Mouse (Mus musculus) frontal cortex, postnatal 36 days (tissue): Measurements from ENCODE around the gene Cblb.

Experiments
- DNase-seq, 2 experiments: peaks; one replicate each; pipeline ENCODE4 v3.0.0; 2022; ENCODE audit warnings: low spot score in 2 of 2

The Cblb gene

DNA sequence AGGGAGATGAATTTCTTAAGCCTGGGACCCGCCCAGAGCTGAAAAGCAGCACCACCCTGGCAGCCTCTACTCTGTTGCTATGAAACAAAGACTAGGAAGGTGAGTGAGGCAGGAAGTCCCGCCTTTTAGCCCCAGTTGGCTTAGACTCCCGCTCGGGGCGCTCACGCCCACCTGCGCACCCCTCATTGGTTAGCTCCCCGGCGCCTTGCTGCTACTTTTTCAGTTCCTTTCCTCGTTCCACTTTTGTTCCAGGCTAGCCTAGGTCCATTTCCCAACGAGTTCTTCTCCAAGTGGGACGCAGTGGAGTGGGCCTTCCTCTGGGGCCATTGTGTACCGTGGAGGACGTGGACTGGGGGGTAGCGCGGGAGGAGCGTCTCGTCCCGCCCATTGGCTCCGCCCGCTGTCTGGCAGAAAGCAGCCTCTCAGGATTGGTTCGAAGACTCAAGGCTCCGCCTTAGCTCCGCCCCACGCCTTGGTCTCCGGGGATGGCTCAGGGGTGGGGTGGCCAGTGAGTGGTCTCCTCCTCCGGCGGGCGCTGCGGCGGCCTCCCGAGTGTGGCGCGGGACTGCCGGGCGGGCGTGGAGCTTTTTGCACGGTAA lies at the start of gene Cblb:
Cblb (plus strand) TSS at position 135 of the 599 bp plus-strand sequence.
- DNase-seq: peak; percentile 97 to 98

DNA sequence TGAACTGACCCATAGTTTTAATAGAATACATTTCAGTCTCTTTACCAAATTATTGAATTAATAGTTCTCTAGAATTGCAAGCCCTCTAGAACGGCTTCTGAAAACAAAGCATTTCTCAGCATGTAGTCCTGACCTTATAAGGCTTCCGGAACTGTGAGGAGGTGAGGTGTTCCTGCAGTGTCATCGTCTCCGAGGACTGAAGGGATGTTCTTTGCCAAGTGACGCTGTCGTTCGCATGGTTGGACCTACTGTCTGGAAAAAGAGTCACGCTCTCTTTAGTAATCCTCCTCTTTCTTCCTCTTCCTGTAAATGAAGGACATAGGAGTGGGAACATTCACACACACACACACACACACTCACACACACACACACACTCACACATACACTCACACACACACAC lies 45.6 kb upstream of the Cblb start:
- DNase-seq: no peak

DNA sequence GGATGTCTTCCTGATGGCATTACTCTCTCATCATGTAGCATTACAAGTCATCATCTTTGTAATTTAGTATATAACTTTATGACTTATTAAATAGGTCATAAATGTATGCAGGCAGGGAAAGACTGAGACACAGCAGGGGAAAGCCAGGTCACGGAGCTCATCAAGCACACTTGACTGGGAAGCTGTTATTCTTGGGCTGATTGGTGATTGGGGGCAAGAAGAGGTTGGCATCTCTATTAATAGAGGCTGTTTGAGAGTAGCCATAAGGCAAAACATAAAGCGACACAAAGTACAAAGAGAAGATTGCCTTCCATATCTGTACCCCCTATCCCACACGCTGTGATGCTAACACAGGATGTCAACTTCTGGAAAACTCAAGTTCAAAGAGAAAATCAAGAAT lies 44.8 kb upstream of the Cblb start:
- DNase-seq: no peak

DNA sequence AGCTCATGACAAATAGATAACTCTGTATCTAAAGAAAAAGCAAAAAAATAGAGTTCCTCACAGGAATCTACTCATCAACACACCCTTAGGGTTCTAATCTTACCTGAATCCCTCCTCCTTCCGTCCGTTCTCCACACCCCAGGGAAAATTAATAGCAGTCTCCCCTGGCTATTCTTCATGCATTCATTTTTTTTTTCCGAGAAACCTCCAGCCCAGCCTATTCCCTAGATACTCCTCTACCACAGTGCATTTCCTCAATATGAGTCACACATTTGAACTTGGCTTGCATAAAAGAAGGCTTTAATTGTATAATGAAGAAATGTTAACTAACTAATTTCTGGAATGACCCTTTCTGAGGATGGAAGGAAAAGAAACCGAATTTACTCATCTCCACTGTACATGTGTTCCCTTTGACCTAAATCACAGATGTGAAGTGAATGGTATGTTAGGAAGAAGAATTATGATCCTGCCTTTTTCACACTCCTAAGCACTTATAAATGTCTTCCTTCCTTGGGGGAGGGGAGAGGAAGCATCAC lies 43.9 kb upstream of the Cblb start:
- no peak for DNase-seq

DNA sequence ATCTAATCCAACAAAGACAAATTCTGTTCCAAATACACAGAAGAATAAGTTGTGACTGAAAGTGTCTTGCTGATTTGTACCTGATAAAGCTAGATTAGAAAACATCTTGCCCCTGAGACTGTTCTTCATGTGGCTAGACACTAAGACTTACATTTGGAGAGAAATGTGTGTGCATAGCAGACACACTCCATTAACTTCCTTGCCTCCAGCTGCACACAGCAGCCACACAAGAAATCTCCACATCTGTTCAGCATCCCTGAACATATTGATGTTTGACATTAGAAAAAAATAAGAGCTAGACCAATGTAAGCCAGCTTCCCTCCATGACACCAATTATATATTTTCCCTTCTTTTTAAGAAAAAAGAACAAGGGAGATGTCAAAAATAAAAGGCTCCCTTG lies 43.0 kb upstream of the Cblb start:
- DNase-seq: no peak

DNA sequence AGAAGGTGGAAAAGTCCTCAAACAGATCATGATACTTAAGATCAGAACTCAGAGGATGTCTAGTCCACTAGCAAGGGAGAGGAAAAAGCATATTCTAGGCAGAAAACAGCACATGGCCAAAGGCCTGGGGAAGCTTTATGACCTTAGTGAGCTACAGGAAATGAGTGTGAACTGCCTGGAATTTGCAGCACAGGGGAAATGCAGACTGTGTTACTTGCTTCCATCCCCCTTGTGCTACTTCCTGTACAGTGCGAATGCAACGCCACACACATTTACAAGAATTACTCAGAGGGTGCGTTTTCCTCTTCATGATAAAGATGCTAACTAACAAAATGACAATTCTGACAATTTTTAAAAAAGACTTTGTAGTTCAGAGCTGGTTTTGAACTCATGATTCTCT lies 41.8 kb upstream of the Cblb start:
- DNase-seq: no peak

DNA sequence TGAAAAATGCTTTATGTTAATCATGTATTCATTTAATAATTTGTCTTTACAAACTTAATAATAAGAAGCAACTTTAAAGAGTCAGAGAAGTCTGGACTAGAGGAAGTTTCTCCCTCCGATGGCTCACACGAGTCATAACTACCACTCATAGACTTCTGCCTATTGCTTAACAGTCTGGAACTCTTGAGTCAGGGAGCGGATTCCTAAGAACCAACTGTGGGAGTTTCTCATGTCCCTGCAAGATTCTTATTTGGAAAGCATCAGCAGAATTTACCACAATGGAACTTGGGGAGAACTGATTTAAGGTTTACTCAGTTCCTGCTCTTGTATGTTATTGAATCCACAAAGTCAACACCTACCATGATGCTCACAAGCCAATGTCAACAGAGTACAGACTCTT lies 31.0 kb upstream of the Cblb start:
- no peak for DNase-seq

DNA sequence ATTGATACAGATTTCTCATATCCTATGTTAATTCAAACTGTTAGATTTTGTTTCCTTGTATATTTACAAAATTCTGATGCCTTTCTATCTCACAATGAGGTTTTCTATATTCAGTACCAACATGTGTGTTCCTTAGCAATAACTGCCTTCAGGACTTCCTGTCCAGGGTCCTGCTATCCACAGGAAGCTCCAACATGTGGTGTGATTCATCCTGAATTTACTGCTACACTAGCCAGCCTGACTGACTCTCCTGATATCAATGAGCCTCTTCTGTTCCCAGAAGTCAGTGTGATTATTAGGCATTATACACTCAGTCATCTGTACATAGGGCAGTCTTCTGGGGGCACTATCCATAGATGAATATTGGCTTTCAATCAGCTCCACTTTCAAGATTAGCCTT lies 30.2 kb upstream of the Cblb start:
- no peak for DNase-seq

DNA sequence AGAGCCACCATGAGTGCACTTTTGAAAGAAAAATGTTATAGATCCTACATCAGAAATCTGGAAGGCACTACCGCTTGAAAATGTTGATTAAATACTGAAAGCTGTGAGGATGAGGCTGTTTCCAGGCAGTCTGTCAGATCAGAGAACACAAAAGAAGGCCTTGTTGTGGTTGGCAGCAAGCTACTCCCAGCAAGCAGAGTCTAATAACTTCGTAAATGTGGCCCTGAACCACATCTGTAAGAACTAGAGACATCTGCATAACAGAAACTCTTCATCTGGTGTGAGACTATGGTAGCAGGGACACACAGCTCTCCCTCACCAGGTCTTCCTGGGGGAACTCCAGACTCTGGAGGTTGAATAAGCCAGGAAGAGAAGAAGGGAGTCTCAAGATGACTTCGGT lies 24.0 kb upstream of the Cblb start:
- DNase-seq: no peak

DNA sequence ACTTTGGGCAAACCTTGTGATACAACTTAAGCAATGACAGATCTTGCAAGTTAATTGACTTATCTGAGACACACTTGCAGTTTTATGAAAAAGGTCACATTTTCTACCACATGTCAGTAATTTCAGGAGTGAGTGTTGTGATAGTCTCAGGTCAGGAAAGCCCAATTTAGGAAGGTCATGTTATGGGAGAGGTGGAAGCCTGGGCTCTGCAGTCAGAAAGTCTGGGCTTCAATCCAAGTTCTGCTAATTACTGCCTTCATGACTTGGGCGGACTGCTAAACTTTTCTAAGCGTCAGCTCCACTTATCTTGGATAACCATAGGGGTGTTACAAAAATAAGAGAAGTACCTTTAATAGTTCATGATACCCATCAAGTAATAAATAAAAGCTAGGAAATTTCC lies 22.6 kb upstream of the Cblb start:
- no peak for DNase-seq

DNA sequence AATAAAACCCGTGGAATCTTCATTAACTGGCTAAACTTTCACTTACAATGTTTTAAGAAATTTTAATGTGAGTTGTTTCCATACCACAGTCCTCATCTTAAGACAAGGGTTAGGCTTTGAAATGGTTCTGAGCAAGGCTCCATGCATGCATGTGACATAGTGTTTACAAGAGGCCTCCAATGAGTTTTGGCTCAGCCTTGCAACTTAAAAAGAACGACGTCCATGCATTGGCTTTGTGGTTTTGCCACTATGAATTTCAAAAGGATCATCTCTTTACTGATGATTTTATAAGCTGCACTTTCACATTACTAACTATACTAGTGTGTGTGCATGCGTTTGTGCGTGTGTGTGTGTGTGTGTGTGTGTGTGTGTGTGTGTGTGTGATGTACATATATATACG lies 21.6 kb upstream of the Cblb start:
- no peak for DNase-seq

DNA sequence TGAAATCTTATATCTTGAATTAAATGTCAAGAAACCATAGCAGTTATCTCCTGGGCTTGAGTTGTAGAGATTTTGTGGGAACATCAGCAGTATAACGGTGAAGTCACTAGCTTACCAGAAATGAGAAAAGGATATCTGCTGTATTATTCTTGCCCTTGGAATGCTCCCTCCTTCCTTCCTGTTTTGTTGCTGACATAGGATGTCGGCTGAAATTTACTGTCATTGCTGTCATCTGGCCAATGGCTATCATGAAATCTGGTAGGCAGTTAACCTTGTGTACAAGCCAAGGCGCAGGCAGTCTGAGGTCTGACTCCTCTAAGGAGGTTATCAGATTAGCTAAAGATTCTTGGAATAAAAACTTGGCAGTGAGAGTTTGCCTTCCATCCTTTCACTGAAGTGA lies 18.0 kb upstream of the Cblb start:
- no peak for DNase-seq

DNA sequence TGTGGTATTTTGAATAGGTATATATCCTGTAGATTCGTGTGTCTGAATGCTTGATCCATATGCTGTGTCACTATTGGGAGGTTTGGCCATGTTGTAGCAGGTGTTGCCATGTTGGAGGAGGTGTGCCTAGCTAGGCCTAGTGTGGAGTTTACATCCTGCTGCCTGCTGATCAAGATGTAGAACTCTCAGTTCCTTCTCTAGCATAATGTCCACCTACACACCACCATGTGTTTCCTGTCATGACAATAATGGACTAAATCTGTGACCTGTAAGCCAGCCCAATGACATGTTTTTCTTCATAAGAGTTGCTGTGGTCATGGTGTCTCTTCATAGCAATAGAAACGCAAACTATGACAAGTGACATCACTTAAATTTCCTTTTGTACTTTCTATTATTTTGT lies 17.2 kb upstream of the Cblb start:
- no peak for DNase-seq

DNA sequence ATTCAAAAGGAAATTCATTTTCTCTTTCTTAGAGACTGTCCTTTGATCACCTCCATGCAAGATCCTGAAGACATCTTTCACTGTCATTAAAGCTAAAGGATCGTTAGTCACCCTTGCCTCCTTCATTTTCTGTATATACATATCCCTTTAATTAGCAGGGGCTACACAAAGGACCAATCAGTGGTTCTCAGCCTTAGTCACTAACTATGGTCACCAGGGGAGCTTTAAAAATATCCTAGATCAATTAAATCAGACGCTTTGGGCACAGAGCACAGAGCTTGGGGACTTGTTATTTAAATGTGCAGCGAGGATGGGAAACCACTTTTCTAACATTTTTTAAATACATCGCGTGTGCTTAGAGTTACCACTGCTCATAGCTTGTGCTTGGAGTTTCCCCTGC lies 7.6 kb upstream of the Cblb start:
- no peak for DNase-seq

DNA sequence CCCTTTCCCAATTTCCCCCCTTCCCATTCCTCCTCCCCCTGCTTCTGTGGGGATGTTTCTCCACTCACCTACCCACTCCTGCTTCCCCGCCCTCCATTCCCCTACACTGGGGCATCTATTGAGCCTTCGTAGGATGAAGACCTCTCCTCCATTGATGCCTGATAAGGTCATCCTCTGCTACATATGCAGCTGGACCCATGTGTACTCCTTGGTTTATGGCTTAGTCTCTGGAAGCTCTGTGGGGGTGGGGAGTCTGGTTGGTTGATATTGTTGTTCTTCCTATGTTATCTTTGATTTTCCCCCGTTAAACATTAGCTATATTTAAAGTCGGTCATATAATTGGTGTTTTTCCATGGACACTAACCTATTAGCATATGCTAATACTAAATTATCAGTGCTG lies 3.7 kb upstream of the Cblb start:
- DNase-seq: no peak

DNA sequence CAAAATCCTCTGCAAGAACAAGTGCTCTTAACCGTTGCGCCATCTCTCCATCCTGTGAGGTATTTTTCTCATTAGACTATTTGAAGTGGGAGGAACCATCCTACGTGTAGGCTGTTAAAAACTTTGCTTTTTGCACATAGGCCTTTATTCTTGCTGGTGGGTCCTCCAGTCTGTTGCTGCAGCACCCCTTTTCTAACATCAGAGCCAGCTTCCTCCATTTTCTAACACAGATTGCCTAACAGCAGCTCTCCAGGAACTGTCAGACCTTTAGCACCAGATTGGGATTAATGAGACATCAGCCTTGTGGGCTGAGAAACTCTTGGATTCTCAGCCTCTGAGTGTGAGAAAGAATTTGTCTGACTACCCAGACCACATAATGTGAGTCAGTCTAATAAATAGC lies 2.0 kb upstream of the Cblb start:
- no peak for DNase-seq

DNA sequence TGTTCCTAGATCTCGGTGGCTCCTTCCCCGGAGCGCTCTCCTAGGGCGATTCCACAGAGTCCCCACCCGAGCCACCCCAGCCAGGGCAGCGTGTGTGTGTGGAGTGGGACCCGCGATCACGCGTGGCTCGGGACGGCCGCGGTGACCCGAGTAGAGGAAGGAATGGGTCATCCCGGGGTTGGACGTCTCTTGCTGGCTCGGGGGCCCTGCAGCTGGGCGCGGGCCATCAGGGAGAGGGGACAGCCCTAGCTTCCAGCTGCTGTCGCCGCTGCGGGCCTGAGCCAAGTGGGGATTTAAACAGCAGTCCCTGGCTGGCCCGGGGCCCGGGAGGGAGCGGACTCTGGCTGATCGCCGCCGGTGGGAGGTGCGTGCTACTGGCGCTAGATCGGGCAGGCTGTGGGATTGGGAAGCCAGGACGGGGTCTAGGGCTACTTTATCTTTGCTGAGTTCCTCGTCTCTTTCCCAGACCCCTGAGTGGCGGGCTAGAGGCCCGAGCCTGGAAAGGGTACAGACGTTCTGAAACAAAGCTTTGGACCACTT lies 757 bp downstream of the Cblb start:
- peak; percentile 81 to 83 for DNase-seq

DNA sequence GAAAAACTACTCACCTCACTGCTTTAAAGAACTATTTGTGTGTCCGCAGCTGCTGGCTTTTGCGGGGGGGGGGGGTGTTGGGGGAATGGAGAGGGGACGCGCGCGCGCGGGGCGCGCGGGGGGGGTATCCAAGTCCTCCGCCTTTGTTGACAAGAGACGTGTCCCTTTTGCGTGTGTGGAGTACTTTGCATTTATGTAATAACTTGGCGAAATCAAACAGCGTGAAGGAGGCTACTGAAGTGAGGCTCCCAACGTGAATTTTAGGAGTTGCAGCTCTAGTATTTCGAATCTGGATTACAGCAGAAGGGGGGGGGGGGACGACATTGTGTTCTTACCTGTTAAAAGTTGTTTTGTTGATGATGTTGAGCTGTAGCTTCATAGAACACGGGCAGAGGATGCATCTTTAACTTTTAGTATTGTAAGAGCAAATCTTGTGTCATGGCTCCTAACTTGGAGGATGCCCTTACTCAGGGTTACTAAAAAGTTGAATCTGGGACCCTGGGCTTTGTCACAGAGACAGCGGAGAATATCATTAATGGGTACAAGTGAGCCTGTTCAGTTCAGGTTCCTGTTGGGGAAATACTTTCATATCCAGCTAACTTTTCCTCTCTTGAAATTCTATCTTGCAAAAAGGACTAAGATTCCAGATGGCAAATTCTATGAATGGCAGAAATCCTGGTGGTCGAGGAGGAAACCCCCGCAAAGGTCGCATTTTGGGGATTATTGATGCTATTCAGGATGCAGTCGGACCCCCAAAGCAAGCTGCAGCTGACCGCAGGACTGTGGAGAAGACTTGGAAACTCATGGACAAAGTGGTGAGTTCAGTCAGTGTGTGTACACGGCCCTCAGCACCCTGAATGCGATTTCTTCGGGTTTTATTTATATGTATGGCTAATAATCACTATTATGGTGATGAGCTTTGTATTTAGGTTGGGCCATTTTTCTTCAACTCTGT lies 1.6 kb downstream of the Cblb start:
- no peak for DNase-seq

DNA sequence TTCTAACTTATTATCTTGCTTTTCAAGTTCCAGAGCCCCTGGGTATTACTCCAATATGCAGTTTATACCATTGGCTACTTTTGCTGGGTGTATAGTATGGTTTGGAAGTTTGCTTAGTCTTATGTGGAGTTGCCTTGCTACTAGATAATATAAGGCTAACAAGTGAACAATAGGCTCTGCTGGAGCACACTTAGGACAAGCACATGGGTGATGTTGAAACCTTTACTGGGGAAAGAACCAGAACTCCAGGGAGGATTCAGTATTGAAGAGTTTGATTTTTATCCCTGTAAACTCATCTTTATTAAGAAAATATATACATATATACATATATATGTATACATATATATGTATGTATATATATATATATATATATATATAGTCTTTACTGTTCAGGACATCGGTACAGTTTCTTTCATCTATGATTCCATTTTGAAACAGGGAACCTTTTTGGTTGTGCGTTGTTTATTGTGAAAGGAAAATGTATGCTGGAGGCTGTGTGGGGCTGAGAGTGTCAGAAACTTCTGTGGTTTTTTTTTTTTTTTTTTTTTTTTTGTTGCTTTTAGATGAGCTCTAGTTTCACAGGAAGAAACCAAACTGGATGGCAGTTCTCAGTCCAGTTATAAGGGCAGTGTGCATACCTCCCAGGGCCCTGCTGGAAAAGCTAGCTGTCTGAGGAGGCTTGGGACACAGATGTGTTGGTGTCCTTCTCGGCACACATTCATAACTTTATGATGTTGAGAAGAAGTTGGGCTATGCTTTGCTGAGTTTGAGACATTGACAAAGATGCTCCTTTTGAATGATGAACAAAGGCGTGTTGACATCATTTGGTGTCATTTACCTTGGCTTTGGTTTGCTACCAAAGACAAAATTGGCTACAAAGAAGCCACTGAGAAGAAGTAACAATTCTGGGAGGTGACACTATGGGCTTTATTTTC lies 2.6 kb downstream of the Cblb start:
- DNase-seq: no peak

DNA sequence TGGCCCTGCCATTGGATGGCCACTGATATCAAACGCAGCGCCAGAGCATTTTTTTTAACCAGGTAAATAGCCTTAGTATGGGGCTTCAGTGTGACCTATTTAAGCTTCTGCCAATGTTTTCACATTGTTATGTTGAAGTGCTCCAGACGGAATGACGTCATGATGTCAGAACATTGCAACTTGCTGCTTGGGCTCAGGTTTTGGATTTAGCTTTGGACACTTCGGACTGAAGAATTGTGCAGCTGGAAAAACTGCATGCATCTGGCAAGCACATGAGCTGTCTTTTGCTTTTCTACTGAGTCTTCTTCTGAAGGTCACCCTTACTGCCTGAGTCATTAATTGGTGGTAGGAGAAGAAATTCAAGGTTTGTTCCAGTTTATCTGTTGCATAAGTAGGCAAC lies 3.3 kb downstream of the Cblb start:
- DNase-seq: no peak

DNA sequence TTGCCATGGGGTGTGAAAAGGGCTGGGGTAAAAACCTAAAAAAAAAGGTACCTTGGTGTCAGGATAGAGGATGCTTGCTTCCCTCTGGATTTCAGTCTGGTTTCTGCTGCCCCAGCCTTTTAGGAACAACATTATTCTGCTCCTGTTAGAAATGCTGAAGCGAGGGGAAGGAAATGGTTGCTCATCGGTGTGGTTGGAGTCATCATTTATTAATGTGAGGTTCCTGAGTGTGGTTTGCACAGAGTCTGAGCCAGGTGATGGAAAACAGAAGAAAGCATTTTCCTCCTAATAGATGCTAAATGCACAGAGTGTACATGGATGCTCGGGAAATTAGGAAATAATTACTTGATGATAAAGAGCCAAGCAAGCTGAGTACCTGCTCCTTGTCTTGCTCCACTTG lies 5.3 kb downstream of the Cblb start:
- DNase-seq: no peak

DNA sequence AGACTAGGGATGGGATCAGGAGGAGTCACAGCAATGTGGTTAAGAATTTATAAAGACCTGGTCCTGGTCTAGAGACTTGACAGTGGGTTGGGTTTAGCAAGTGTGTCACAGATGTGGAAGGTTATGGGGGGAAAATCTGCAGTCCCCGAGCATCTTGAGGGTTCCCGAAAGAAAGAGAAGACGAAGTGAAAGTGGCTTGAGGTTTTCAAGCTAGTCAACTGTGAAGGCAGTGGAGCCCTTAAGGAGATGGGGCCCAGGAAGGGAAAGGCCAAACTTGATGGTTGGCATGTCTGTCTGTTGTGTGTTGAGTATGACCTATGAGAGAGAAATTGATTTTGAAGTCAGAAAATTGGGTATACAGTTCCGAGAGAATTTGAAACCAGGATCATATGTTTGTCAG lies 7.3 kb downstream of the Cblb start:
- no peak for DNase-seq
